Mouse (Mus musculus) spleen, adult 18-20 months (tissue): ENCODE measurements at regions not wholly inside any gene's neighbourhood (a gene's known extent, or its start where the extent isn't known, plus 50 kb on each side); places are given as distances from the start of the nearest gene placed in this dataset.
A peak's percentile ranks its signal among the peaks of the same experiment; 100 is the strongest.

ENCODE experiments used
- DNase-seq, 2 experiments: peaks; one replicate each; pipeline ENCODE4 v3.0.0; 2022; ENCODE audit warnings: mixed read lengths in 2 of 2

- DNase-seq = no peak
Measured at GRCm38 (mm10) chr9:41478106-41478848, 316.8 kb upstream of the Ubash3b start.

GRCm38 (mm10) chr9:41475326-41475725, 313.8 kb upstream of the Ubash3b start:
- DNase-seq = no peak

GRCm38 (mm10) chr9:41474945-41475297, 313.4 kb upstream of the Ubash3b start:
- no peak for DNase-seq

GRCm38 (mm10) chr9:41474244-41474944, 312.9 kb upstream of the Ubash3b start:
- DNase-seq = peak; percentile 23 to 61

- no peak for DNase-seq
Measured at GRCm38 (mm10) chr9:41473506-41473905, 312.0 kb upstream of the Ubash3b start.

- DNase-seq = no peak
Measured at GRCm38 (mm10) chr9:41471345-41471744, 309.8 kb upstream of the Ubash3b start.

GRCm38 (mm10) chr9:41470010-41470409, 308.5 kb upstream of the Ubash3b start:
- no peak for DNase-seq

GRCm38 (mm10) chr9:41469414-41469813, 307.9 kb upstream of the Ubash3b start:
- DNase-seq = no peak

- DNase-seq = no peak
Measured at GRCm38 (mm10) chr9:41464057-41464685, 302.7 kb upstream of the Ubash3b start.

GRCm38 (mm10) chr9:41461742-41462141, 300.2 kb upstream of the Ubash3b start:
- peak; percentile 58 to 74 for DNase-seq

- no peak for DNase-seq
Measured at GRCm38 (mm10) chr9:41460709-41461108, 299.2 kb upstream of the Ubash3b start.

GRCm38 (mm10) chr9:41457003-41457402, 295.5 kb upstream of the Ubash3b start:
- DNase-seq = no peak

GRCm38 (mm10) chr9:41451738-41452137, 290.2 kb upstream of the Ubash3b start:
- DNase-seq = no peak

- no peak for DNase-seq
Measured at GRCm38 (mm10) chr9:41449233-41449632, 287.7 kb upstream of the Ubash3b start.

GRCm38 (mm10) chr9:41447902-41448301, 286.4 kb upstream of the Ubash3b start:
- no peak for DNase-seq

GRCm38 (mm10) chr9:41447211-41447875, 285.8 kb upstream of the Ubash3b start:
- DNase-seq = no peak

- DNase-seq = no peak
Measured at GRCm38 (mm10) chr9:41446431-41447203, 285.1 kb upstream of the Ubash3b start.

- no peak for DNase-seq
Measured at GRCm38 (mm10) chr9:41442418-41442817, 280.9 kb upstream of the Ubash3b start.

GRCm38 (mm10) chr9:41439979-41440378, 278.5 kb upstream of the Ubash3b start:
- DNase-seq = no peak

GRCm38 (mm10) chr9:41438141-41438540, 276.6 kb upstream of the Ubash3b start:
- no peak for DNase-seq

- no peak for DNase-seq
Measured at GRCm38 (mm10) chr9:41430391-41431343, 269.2 kb upstream of the Ubash3b start.
